Mouse (Mus musculus): ENCODE results near the gene Trim38. TPM values are rescaled to one million over a fixed set of nuclear protein-coding genes. Genes with fewer than 3 reads are reported as not detected.
"Not testable (repeated sequence)": the region's sequence is repeated elsewhere in the genome, so short reads cannot be mapped to it uniquely, and the experiment has no call there.

Gene Trim38
- total RNA-seq (2021), result 0.33 TPM in 1 of 2 replicates, not detected in the other
- long read RNA-seq, result 0 reads

DNA sequence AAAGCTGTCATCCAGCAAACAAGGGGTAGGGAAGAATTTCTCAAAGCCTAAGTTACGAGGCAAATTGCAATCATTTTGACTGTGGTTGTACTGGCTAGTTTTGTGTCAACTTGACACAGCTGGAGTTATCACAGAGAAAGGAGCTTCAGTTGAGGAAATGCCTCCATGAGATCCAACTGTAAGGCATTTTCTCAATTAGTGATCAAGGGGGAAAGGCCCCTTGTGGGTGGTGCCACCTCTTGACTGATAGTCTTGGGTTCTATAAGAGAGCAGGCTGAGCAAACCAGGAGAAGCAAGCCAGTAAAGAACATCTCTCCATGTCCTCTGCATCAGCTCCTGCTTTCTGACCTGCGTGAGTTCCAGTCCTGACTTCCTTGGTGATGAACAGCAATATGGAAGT is at the start of gene Trim38:
TSS of gene Trim38 (plus strand) at position 301 of the 400 bp plus-strand sequence.
- not testable (repeated sequence) for DNase-seq

DNA sequence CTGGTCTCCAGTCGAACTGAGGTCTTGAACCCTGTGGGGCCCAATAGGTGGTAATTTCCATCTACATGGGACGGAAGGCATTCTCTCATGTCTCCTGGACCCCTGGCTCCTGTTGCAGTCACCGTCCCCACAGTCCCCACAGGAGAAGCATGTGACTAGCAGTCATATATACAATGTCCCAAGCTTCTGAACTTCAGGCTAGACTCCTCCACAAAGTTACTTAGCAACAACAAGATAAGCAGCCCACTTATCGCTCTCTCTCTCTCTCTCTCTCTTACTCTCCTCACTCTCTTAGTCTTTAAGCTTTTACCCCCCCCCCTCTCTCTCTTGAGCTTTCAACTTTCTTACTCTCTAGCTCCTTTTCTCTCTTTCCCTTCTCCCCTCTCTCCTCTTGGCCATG is 45.5 kb upstream of the Trim38 start:
- no peak for DNase-seq

DNA sequence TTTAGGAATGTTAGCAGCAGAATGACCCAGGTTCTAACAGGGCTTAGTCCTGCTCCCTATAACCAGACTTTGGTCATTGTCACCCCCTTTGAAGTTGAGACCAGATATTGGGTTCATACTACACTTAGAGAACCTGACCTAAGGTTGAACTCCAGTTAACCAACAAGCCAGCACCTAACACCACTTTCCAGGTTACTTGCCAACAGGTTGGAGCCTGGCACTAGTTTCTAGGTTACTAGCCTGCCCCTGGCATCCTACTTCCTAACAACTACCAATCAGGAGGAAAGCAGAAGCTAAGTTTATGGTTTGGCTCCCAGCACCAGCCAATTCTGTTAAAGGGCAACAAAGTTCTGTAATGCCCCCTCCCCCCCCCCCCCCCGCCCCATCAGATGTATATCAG is 44.5 kb upstream of the Trim38 start:
- DNase-seq, result no peak

DNA sequence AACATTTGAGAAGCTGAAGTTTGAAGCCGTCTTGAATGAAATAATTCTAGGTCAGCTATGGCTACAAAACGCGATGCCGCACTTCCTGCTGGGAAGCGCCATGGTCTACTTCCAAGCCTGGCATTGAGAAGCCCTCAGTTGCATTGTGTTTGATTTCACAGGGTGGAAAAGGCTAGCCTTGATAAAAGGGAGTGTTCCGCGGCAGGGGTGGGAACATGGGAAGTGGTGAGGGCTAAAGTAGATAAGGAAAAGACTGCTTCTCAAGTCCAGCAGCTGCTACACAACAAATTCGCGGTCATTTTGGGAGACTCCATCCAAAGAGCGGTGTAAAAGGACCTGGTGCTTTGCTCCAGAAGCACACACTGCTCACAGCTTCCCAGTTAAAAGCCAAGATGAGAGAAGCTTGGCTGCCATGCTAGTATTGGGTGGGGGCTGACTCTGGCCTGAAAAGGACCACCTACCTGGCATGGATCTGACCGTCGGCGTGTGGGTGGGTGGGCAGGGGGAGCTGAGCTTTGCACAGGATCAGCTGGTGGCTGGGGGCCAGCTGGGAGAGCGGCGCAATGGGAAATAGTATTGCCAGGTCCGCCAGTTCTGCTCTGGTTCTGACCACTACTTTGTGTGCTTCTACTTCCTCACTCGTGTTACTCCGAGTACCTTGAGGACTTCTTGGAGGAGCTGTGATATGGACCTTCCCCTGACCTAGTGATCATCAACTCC is 41.1 kb upstream of the Trim38 start:
- DNase-seq, result no peak

DNA sequence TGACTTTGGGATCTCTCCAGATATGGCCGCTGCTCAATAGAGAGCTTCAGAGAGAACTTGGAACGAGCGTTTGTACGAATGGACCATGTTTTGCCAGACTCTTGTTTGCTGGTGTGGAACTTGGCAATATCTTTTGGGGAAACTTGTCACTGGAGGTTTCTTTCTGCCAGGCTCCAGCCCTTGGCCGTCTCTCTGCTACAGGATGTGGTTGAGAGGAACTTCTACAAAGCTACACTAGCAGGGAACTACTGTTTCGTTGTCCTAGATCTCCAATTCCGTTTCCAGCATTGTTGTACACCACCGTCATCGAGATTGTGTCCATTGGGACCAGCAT is 40.6 kb upstream of the Trim38 start:
- DNase-seq, result no peak

DNA sequence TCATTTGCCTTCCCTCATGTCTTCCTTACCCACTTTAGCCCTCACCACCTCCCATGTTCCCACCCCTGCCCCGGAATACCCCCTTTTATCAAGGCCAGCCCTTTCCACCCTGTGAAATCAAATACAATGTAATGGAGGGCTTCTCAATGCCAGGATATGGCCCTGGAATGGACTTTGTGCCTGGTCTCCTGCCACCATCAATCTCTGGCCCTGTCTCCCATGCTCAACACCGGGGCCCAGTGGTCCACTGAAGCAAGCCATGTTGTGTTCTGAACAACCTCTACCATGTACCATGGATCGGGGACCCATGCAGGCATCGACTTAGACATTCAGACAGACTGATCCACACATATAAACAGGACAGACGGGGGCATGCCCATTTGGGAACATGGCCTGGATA is 40.0 kb upstream of the Trim38 start:
- no peak for DNase-seq

DNA sequence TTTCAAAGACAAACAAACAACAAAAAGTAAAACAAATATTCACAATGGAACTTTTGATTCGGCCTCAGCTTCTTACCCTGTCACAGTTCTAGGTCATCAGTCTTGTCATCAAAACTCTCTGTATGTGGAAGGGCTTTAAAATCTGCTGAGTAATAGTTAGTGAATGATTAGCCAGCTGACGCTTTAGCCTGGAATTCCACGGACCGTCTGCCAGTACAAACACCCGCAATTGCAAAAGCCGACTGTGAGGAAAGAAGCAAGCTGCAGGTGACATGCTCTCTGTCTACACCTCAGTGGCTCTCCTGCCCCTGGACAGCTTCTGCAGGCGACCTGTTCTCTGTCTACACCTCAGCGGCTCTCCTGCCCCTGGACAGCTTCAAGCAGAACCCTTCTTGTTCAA is 39.2 kb upstream of the Trim38 start:
- no peak for DNase-seq

DNA sequence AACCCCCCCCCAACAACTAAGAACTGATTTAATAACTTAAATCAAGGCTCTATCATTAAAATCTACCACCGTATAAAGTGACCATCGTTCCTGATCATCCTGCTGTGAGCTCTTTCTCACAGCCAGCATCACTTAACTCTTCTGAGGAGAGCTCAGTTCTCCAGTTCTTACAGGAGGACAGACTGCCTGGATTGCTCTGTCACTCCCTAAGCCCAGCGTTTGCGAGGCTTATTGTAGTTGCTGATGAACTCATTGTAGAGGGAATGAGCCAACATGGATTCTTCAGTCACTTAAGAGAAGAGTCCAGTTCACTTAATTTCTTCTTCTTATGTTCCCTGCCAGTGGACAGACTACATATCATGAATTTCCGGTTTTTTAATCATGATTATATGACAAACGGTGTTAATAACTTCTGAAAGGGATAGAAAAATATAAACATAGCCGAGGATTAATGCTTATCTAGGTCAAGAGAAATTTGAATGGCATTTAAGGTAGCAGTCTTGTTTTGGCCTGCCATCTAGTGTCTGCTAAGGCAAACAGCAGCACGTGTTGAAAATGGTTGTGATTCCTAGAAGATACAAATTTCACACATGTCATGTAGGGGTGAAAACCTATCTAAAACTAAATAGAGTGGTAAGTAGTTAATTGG is 37.4 kb upstream of the Trim38 start:
- DNase-seq, result no peak

DNA sequence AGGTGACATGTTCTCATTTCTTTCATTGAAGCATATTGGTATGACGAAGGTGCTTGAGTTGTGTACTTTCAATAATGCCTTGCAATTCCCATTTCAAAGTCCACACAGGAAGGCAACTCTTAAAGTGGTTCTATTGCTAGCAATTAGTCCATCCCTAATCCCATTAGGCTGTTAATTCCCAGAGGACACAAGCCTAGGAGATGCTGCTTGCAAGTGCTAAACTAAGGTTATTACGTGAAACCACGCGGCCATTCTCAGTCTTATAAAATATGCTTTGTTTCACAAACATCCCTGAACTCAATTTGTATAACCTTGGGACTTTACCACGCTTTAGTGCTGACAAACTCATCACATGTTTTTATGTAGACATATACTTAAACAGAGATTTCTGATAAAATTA is 32.6 kb upstream of the Trim38 start:
- DNase-seq, result no peak

DNA sequence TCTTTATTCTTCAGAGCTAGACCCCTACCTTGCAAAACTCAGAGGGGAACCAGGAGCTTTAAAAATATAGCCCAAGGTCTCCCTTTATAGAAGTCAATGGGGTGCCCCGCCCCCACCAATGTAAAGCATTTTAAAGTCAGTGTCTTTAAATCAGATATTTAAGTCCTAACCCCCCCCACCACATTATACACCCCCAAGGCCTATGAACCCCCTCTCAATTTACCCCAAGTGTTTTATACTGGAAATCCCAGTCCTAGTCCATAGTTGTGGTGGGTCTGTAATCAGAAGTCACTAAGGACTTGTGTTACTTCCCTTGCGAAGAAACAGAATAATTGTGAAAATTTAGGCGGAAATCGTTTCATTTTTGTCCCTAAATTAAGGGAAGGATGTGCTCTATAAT is 31.7 kb upstream of the Trim38 start:
- no peak for DNase-seq

DNA sequence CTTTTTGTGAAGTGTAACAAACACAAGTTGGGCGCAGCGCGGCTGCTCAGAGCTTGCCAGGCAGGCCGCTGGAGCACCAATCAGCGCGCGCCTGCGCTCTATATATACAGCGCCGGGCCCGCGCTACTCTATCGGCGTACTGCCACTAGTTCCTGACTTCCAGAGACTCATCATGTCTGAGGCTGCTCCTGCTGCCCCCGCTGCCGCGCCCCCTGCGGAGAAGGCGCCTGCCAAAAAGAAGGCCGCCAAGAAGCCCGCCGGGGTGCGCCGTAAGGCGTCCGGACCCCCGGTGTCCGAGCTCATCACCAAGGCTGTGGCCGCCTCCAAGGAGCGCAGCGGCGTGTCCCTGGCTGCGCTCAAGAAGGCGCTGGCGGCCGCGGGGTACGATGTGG is 31.0 kb upstream of the Trim38 start, which contains the start of gene Hist1h1c:
TSS of gene Hist1h1c (plus strand) at position 132 of the 392 bp plus-strand sequence.
- DNase-seq, result peak; percentile 85

DNA sequence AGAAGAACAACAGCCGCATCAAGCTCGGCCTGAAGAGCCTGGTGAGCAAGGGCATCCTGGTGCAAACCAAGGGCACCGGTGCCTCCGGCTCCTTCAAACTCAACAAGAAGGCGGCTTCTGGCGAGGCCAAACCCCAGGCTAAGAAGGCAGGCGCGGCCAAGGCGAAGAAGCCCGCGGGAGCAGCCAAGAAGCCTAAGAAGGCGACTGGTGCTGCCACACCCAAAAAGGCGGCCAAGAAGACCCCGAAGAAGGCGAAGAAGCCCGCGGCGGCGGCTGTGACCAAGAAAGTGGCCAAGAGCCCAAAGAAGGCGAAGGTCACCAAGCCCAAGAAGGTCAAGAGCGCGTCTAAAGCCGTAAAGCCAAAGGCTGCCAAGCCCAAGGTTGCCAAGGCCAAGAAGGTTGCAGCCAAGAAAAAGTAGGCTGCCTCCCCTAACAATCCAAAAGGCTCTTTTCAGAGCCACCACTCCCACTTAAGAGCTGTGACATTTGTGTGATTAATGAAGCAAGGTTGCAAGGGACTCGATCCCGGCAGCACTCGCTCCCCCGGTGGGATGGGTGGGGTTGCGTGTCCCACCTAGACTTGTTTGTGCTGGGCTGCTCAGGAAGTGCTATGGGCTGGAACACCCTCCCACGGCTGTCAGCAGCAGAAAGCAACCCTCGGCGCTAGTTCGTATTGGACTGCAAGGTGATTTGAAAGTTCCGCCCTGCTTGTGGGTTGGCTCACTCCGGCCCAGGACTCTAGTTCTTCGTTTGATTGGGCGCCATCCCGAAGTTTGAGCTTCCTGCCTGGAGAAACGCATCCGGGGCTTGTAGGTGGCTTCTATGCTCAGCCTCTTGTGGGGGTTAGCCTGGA is 30.4 kb upstream of the Trim38 start:
- peak; percentile 88 for DNase-seq

DNA sequence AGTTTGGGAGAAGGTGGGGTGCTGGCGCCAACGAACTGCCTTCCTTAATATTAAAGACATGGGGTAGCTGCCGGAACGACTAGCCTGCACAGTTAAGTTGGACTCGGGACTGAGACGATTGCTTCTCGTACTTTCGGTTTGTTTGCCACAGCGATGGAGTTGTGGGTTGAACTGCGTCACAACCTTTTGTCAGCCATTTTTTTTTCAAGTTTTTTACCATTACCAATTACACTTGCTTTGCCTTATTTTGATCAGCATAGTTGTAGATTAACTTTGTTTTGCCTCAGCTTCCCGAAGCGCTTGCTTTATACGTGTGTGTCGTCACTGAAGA is 29.8 kb upstream of the Trim38 start:
- DNase-seq, result no peak

DNA sequence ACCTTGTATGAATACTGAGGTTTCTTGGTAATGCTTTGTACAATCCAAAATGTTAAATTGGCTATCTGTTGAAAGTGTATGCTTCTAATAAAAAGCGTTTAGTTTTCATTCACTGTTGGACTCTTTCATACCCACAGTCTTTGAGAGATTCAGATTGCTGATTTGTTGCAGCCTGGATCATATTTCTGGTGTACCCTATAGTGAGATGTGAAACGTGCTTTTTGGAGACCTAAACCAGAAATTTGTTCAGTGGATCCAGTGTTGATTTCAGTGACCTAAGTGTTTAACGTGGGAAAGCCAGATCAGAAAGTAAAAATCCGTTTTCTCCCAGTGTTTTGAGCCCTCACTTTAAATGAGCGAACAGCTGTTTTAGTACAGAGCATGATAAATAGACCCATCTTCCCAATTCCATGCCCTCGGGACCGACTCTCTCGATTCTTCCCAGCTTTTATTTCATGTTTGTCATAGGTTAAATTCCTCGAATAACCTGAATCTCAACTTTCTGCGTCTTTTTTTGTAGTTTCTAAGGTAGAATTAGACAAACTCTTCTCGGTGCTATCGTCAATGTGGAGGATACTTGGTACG is 29.4 kb upstream of the Trim38 start:
- no peak for DNase-seq

DNA sequence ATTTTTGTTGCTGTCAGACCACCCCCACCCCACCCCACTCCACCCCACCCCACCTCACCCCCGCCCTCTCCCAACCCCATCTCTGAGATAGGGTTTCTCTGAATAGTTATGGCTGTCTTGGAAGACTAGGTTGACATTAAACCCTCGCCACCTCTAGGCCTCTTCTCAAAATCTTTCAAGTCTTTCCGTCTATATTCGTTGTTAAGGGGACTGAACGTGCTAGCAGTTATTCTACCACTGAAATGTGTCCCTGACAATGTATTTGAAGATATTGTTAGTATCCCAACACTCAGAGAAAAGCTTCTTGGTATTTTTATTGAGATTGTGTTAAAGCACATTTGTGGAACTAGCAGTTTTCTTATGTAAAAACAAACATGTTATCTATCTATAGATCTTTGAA is 28.8 kb upstream of the Trim38 start:
- DNase-seq, result no peak

DNA sequence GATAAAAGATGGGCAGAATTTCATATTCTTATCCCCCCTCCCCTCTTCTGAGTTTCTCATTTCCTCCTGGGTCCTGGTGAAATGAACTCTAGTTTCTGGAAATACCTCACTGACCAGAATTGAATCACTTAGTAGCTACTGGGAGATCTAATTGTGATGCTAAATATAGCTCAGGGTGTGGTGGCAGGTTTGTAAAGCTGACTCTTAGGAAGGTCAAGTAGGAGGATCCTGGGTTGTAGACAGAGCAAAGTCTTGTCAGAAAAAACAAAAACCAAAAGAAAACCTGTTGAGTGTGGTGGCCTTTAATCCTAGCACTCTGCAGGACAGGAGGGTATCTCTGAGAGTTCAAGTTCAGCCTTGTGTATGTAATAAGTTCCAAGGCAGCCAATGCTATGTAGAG is 27.7 kb upstream of the Trim38 start:
- no peak for DNase-seq

DNA sequence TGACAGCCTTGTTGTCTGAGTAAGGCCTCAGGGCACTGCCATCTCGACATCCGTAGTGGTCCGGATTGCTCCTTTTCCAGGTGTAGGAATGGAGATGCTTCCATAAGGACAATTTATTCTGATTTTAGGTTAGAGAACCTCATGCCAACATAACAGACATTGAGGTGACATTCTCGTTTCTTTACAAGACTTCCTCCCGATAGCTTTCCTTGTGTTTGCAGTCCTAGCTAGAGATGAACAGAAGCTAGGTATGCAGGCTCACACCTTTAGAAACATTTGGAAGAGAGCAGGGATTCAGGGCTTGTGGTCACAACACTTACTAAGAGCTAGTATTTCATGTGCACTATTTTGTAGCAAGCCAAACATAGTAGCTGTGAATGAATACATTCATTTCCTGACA is 26.5 kb upstream of the Trim38 start:
- DNase-seq, result no peak

DNA sequence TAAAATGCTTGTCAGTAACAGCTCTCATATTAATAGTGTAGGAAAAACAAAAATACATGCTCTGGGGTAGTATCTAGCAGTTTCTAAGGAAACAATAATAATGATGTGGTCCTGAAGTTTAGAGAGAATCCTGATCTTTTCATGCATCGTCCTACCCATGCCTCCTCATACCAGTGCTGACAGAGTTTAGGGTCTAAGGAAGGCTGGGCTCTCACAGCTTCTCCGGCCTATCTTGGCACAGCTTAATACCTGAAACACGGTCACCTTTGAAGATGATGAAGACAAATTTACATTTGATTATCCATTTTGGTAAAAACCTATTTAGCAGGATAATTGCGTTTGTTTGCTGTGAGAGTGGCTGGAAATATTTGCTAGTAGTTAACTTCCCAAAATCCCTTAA is 25.8 kb upstream of the Trim38 start:
- no peak for DNase-seq

DNA sequence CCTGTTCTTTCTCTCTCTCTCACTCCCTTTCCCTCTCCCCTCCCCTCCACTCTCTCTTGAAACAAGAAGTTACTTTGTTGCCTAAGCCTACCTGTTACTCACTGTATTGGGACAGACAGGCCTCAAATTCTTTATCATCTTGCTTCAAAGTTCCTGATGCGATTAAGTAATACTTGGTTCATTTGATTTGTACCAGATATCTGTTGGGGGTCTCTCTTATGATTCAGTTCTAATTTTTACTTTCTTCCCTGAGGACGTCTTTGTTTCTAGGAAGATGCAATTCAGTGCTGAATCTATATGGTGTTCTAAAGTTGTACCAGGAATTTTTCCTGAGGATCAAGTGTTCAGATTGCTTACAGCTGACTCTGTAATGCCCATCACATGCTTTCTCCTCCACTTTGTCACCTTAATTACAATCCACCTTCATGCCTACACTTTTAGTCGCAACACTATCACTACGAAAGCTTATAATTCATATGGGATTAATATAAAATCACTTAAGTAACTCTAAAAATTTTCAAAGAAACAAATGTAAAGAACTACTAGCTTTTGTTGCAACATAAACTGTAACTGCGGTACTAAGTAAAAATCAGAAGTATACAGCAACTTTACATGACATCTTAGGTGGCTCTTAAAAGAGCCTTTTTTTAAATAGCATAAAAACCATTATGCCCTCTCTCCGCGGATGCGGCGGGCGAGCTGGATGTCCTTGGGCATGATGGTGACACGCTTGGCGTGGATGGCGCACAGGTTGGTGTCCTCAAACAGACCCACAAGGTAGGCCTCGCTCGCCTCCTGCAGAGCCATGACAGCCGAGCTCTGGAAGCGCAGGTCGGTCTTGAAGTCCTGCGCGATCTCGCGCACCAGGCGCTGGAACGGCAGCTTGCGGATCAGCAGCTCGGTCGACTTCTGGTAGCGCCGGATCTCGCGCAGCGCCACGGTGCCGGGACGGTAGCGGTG is 25.0 kb upstream of the Trim38 start:
- DNase-seq, result no peak

DNA sequence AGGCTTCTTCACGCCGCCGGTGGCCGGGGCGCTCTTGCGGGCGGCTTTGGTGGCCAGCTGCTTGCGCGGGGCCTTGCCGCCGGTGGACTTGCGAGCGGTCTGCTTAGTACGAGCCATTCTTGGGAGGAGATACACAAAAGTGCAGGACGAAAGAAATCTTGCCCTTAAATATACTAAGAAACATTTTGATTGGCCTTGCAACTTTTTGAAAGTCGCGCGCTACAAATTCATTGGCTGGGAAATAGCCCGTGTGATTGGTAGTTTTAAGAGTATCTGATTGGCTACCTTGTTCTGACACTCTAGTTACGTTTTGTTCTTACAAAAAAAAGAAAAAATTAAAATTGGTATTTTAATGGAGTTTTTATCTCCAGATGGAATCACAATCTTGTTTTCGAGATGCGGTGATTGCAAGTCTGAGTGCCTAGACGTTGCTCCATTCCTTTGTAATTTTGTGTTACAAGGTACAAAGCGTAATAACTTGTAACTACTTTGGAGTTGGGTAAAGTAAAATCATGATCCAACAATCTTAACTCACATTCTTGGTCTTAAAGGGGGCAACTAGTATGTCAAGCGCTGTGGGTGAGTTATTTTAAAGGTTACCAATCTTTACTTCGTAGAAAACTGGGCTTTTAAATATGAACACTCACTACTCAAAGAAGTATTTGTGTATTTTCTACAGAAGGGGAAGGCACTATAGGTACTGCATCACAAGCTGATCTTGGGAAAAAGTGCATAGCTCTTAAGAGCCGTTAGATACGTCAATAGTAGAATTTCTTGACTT is 24.1 kb upstream of the Trim38 start, which contains the start of gene Hist1h3c:
TSS of gene Hist1h3c (minus strand) at position 222 of the 781 bp plus-strand sequence.
- peak; percentile 77 for DNase-seq

All from adrenal gland, postnatal 25 days (tissue).